Mouse (Mus musculus): ENCODE measurements around the gene Slc13a1.

Gene Slc13a1

DNA sequence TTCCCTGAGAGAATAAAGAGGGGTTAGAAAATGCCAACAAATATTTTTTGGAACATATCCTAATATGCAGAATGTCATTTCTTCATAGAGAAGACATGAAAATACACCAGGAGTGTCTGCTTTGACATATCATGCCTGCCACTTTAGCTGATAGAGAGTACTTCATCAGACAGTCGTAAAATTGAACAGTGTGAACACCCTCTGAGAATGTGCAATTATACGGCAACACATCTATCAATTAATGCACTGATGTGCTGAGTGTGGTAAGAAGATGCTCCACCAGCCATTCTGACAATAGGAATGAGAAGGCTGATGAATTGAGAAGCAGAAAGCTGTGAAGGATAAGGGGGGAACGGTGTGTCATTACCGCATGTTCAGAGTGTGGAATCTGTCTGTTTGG, 95.1 kb downstream of the Slc13a1 start:
- no peak for DNase-seq

DNA sequence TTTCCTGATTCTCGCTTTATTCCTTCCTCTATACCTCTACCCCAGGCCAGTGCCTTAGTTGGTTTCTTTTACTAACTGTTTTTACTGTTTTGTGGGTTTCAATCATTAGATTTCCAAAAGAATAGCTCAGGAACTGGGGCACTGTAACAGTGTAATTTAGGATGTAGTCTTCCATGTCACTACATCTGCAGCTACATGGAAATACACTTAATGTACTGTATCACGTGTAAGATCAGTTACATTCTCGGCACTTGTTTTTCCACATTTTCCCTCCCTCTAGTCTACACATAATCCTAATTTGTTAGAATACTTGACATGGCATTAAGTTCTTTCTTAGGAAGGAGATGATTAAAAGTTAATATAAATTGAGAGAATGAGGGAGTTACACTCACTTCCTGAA, 108.1 kb downstream of the Slc13a1 start:
- no peak for DNase-seq

DNA sequence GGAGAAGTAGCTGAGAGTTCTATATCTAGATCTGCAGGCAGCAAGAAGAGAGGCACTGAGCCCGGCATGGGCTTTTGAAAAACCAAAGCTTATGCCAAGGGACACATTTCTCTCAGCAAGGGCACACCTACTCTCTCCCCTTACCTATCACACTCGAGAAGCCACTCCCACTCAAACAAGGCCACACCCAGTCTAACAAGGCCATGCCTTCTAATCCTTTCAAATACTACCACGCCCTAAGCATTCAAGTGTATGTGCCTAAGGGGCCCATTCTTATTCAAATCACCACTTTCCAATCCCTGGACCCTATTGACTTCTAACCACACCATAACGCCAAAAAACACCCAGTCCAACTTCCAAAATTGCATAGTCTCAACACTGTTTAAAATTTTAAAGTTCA, 112.8 kb downstream of the Slc13a1 start:
- DNase-seq: no peak

DNA sequence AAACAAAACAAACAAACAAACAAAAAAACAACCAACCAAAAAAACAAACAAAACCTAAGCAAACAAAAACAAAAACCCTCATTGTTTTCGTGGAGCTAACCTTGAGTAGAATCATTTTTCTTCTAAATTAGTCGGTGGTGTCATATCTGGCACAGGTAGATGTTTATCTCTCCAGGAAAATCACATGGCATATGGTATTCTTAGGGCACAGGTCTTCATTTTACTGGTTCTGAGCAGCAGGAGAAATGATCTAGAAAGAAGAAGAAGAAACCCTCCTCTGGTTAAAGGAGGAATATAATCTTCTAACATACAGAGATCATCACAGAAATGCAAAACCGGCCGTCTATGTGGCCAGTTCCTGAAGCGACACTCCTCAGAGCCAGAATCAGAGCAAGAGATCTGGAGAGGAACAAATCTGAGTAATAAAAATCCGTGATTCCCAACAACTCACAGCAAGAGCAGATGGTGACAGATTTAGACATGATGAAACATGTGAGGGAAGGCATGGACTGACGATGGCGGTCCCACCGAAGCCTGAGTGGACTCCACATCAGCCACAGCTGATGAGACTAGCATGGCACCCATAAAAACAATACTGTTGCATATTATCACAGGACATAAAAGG, 113.7 kb downstream of the Slc13a1 start:
- no peak for DNase-seq

DNA sequence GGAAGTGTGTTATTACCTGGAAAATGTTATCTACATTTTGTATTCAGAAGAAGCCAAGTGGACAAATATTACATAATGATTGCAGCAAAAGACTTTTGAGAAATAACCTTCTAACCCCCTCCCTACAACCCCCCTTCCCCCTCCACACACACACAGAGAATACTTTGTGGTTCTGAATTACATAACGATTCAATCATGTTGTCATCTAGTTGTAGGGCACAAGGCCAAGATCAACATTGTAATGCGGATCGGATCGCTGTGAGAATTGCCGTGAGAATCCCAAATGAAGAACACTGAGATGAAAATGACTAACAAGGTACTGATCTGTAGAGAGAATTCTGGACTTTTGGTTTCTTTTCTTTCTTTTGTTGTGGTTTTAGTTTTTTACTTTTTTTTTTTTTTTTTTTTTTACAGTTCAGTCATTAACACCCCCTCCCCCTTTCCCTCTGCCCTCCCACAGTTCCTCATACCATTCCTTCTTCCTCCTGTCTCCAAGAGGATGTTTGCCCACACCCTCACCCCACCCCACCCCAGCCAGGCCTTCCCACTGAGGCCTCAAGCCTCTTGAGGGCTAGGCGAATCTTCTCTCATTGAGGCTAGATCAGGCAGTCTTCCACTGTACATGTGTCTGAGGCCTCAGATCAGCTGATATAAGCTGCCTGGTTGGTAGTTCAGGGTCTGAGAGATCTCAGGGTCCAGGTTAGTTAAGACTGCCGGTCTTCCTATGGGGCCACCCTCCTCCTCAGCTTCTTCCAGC, 120.7 kb downstream of the Slc13a1 start:
- peak; percentile 41 for DNase-seq

DNA sequence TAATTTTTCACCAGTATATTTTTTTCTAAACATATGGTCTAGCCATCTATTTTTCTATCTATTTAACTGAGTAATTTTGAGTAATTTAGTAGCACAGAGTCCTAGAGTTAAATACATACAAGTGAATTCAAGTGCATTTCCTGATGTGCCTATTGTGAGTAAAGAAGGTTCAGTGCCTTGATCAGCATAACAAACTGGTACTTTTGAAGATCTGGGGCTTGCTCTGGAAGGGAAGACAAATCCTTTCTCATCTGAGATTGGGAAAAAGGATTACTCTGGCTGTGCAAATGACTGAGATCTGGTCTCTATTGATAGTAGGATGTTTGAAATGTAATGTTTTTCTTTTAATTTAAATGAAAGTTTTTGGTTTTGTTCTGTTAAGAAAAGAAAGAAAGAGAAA, 124.4 kb downstream of the Slc13a1 start:
- DNase-seq: no peak
